Mouse (Mus musculus) brain, adult 10 weeks (tissue): ENCODE measurements around the gene Gm9040. TPM values are rescaled to one million over a fixed set of nuclear protein-coding genes. Genes with fewer than 3 reads are reported as not detected.

Experiments used
- polyA plus RNA-seq: library from polyadenylated mRNA; stranded (reverse); fragments of 350-450 nt; fragmentation: Illumina TruSeq; extraction: RNeasy Lipid Tissue Mini Kit (QIAGEN cat#74804); gene quantifications from one replicate; pipeline ENCODE4 v1.2.3, GENCODE M21; 2015; ENCODE audit warnings: low read depth, low replicate concordance

Gm9040 gene
- not detected for polyA plus RNA-seq

DNA sequence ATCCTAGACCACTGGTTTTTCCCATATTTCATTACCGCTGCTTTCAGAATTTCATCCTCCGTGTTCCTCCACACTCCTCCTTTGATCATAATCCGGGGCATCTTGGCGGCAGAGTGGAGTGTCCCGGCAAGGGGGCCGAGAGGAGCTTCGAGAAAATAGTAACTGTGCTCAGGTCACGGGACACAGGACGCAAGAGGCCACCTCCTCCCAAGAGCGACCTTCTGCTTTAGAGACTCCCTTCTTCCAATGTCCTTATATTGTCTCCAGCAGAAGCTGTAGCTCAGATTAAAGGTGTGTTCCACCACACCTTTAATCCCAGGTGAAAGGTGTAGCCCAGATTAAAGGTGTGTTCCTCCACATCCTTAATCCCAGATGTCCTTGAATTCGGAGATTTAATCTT lies at the start of gene Gm9040:
TSS of gene Gm9040 (minus strand) at position 101 of the 400 bp plus-strand sequence.

DNA sequence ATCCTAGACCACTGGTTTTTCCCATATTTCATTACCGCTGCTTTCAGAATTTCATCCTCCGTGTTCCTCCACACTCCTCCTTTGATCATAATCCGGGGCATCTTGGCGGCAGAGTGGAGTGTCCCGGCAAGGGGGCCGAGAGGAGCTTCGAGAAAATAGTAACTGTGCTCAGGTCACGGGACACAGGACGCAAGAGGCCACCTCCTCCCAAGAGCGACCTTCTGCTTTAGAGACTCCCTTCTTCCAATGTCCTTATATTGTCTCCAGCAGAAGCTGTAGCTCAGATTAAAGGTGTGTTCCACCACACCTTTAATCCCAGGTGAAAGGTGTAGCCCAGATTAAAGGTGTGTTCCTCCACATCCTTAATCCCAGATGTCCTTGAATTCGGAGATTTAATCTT lies 27.2 kb upstream of the Gm9040 start, which contains the start of gene Gm9049:
TSS of gene Gm9049 (minus strand) at position 101 of the 400 bp plus-strand sequence.

GRCm38 (mm10) chr10:118348579-118348978 lies 21.8 kb upstream of the Gm9040 start, which contains the start of gene Gm9048:
TSS of gene Gm9048 (minus strand) at chr10:118348679.

GRCm38 (mm10) chr10:118343155-118343554 lies 16.4 kb upstream of the Gm9040 start, which contains the start of gene Gm9046:
TSS of gene Gm9046 (minus strand) at chr10:118343255.

DNA sequence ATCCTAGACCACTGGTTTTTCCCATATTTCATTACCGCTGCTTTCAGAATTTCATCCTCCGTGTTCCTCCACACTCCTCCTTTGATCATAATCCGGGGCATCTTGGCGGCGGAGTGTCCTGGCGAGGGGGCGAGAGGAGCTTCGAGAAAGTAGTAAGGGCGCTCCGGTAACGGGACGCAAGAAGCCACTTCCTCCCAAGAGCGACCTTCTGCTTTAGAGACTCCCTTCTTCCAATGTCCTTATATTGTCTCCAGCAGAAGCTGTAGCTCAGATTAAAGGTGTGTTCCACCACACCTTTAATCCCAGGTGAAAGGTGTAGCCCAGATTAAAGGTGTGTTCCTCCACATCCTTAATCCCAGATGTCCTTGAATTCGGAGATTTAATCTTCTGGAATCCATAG lies 11.0 kb upstream of the Gm9040 start, which contains the start of gene Gm9045:
TSS of gene Gm9045 (minus strand) at position 101 of the 400 bp plus-strand sequence.

DNA sequence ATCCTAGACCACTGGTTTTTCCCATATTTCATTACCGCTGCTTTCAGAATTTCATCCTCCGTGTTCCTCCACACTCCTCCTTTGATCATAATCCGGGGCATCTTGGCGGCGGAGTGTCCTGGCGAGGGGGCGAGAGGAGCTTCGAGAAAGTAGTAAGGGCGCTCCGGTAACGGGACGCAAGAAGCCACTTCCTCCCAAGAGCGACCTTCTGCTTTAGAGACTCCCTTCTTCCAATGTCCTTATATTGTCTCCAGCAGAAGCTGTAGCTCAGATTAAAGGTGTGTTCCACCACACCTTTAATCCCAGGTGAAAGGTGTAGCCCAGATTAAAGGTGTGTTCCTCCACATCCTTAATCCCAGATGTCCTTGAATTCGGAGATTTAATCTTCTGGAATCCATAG lies 5.5 kb upstream of the Gm9040 start, which contains the start of gene Gm9044:
TSS of gene Gm9044 (minus strand) at position 101 of the 400 bp plus-strand sequence.

DNA sequence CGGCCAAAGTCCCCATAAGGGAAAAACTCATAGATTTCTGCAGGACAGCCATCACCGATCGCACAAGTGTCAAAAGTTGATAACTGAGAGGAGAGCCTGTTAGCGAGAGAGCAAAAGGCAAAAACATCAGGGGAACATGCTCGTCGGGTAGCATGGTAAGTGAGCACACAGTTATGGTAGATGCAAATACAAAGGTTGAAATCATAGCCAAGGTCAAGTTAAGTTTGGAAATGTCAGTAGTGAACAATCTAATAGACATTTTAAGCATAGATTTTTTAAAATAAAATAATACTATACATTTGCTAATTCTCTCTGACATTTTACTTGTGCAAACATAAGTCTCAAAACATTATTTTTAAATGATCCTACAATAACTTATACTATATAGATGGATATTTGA lies 31.8 kb downstream of the Gm9040 start, which contains the start of gene Iltifb:
TSS of gene Iltifb (minus strand) at position 101 of the 400 bp plus-strand sequence.

Other genes with a start within 250 kb of the Gm9040 start
- gene Mdm1, start 185.2 kb downstream of the Gm9040 start, polyA plus RNA-seq, result 9.3 TPM
- gene Il22, start 122.0 kb downstream of the Gm9040 start, polyA plus RNA-seq, result not detected
- gene Gm32717, start 86.2 kb downstream of the Gm9040 start, polyA plus RNA-seq, result not detected
- not detected for gene Gm32802, start 68.3 kb downstream of the Gm9040 start, polyA plus RNA-seq
- gene Iltifb, start 31.9 kb downstream of the Gm9040 start, polyA plus RNA-seq, result not detected
- not detected for gene Gm9044, start 5.4 kb upstream of the Gm9040 start, polyA plus RNA-seq
- not detected for gene Gm9045, start 10.9 kb upstream of the Gm9040 start, polyA plus RNA-seq
- gene Gm9046, start 16.3 kb upstream of the Gm9040 start, polyA plus RNA-seq, result not detected
- gene Gm9048, start 21.7 kb upstream of the Gm9040 start, polyA plus RNA-seq, result not detected
- gene Gm9049, start 27.1 kb upstream of the Gm9040 start, polyA plus RNA-seq, result not detected
- gene Ifng, start 114.1 kb upstream of the Gm9040 start, polyA plus RNA-seq, result not detected